Mouse (Mus musculus) stomach, postnatal 0 days (tissue): ENCODE measurements at regions not wholly inside any gene's neighbourhood (a gene's known extent, or its start where the extent isn't known, plus 50 kb on each side); places are given as distances from the start of the nearest gene placed in this dataset.

Experiments
- ATAC-seq: fragments of 200-750 bp; cut with Nextera tagmentation; 2 replicates; pipeline ENCODE4 v1.8.0; 2017; ENCODE audit not compliant: low FRiP score, low TSS enrichment
- DNase-seq: peaks from one replicate; pipeline ENCODE4 v3.0.0-alpha.2; 2016; ENCODE audit warnings: low spot score
- H3K27ac ChIP-seq: fragments of 300-500 bp; sonication (generic); replicated peaks from 2 replicates; pipeline ENCODE4 v1.5.1; 2014; ENCODE audit warnings: mild to moderate bottlenecking, control low read depth
- H3K27me3 ChIP-seq: fragments of 300-500 bp; sonication (generic); 2 replicates; pipeline ENCODE4 v1.6.1; 2014; ENCODE audit warnings: low read length; ENCODE audit not compliant: control insufficient read depth, insufficient read depth
- H3K36me3 ChIP-seq: fragments of 300-500 bp; sonication (generic); 2 replicates; pipeline ENCODE4 v1.6.1; 2014; ENCODE audit warnings: low read length, mixed read lengths; ENCODE audit not compliant: control insufficient read depth, insufficient read depth
- H3K4me1 ChIP-seq: fragments of 300-500 bp; sonication (generic); replicated peaks from 2 replicates; pipeline ENCODE4 v1.6.1; 2014; ENCODE audit warnings: antibody characterized with exemption; ENCODE audit not compliant: control insufficient read depth, insufficient read depth
- H3K4me2 ChIP-seq: fragments of 300-500 bp; sonication (generic); replicated peaks from 2 replicates; pipeline ENCODE4 v1.6.1; 2014; ENCODE audit warnings: low read depth, mild to moderate bottlenecking, control low read depth, moderate library complexity
- H3K4me3 ChIP-seq: fragments of 300-500 bp; sonication (generic); 2 replicates; pipeline ENCODE4 v1.5.1; 2014; ENCODE audit warnings: low read depth, low read length, control low read depth
- H3K9ac ChIP-seq: fragments of 300-500 bp; sonication (generic); 2 replicates; pipeline ENCODE4 v1.6.1; 2014; ENCODE audit warnings: mild to moderate bottlenecking, low read length, control low read depth, mixed read lengths
- H3K9me3 ChIP-seq: fragments of 300-500 bp; sonication (generic); 2 replicates; pipeline ENCODE4 v1.6.1; 2016; ENCODE audit warnings: low read length; ENCODE audit not compliant: control insufficient read depth
- CTCF ChIP-seq: IDR thresholded peaks from 2 replicates; pipeline ENCODE4 v1.5.1; 2016; ENCODE audit warnings: antibody characterized with exemption, low read depth, mild to moderate bottlenecking, moderate library complexity
- EP300 ChIP-seq: optimal IDR thresholded peaks from 2 replicates; pipeline ENCODE3; 2016; ENCODE audit warnings: antibody characterized with exemption
- WGBS: fragments of 180-500 bp; shearing (Covaris S2); extraction: QIAGEN DNeasy Blood & Tissue Kit; methylation state at CpG from one replicate; pipeline ENCODE4 v1.1.7; 2014; 5-methylcytosine and 5-hydroxymethylcytosine counted together

GRCm38 (mm10) chr7:83432843-83433242 lies 151.9 kb upstream of the Tmc3 start:
- Histone ChIP-seq H3K4me1 (no peaks in the 10 kb centered on the region), H3K27me3 (no peaks in the 10 kb centered on the region), H3K36me3 (no peaks in the 10 kb centered on the region), H3K9me3 (no peaks in the 10 kb centered on the region), H3K27ac (no peak overlapping the region), H3K9ac (no peak overlapping the region), H3K4me2 (no peak overlapping the region), H3K4me3 (no peak overlapping the region)
- TF ChIP-seq EP300 (no peak), CTCF (no peak)
- WGBS: 56% methylated on average over 1 of the region's 1 CpGs
- ATAC-seq: no peak
- DNase-seq: no peak

- no peaks in the 10 kb centered on the region for H3K27me3 ChIP-seq
- H3K27ac ChIP-seq: no peak overlapping the region
- 61% methylated on average over 5 of the region's 5 CpGs for WGBS
- H3K4me1 ChIP-seq: no peaks in the 10 kb centered on the region
- TF ChIP-seq EP300: no peak
- TF ChIP-seq CTCF: no peak
- H3K9me3 ChIP-seq: no peaks in the 10 kb centered on the region
- no peak for ATAC-seq
- no peaks in the 10 kb centered on the region for H3K36me3 ChIP-seq
- no peak for DNase-seq
- no peak overlapping the region for H3K4me3 ChIP-seq
- no peak overlapping the region for H3K9ac ChIP-seq
- H3K4me2 ChIP-seq: no peak overlapping the region
Measured at GRCm38 (mm10) chr7:83433959-83434715, 150.6 kb upstream of the Tmc3 start.

GRCm38 (mm10) chr7:83438538-83439393 lies 146.0 kb upstream of the Tmc3 start:
- Histone ChIP-seq H3K9me3 (no peaks in the 10 kb centered on the region), H3K27ac (no peak overlapping the region), H3K4me3 (no peak overlapping the region), H3K4me1 (no peaks in the 10 kb centered on the region), H3K9ac (no peak overlapping the region), H3K4me2 (no peak overlapping the region), H3K36me3 (no peaks in the 10 kb centered on the region), H3K27me3 (no peaks in the 10 kb centered on the region)
- 54% methylated on average over 7 of the region's 7 CpGs for WGBS
- TF ChIP-seq EP300: no peak
- TF ChIP-seq CTCF: peak; percentile 72
- DNase-seq: no peak
- ATAC-seq: no peak

GRCm38 (mm10) chr7:83443596-83444278 lies 141.0 kb upstream of the Tmc3 start:
- Histone ChIP-seq H3K4me1 (no peaks in the 10 kb centered on the region), H3K4me3 (no peak overlapping the region), H3K9ac (no peak overlapping the region), H3K4me2 (no peak overlapping the region), H3K36me3 (no peaks in the 10 kb centered on the region), H3K27me3 (no peaks in the 10 kb centered on the region), H3K27ac (no peak overlapping the region; the same call in 1 of the 2 replicates), H3K9me3 (no peaks in the 10 kb centered on the region)
- 21% methylated on average over 16 of the region's 16 CpGs for WGBS
- no peak for DNase-seq
- no peak for ATAC-seq
- TF ChIP-seq CTCF: no peak

- Histone ChIP-seq H3K27ac (no peak overlapping the region; the same call in 1 of the 2 replicates), H3K9ac (no peak overlapping the region), H3K4me3 (no peak overlapping the region), H3K27me3 (no peaks in the 10 kb centered on the region), H3K4me1 (no peaks in the 10 kb centered on the region), H3K36me3 (no peaks in the 10 kb centered on the region), H3K4me2 (no peak overlapping the region), H3K9me3 (no peaks in the 10 kb centered on the region)
- no peak for DNase-seq
- no peak for TF ChIP-seq EP300
- TF ChIP-seq CTCF: no peak
- ATAC-seq: no peak
- 57% methylated on average over 1 of the region's 1 CpGs for WGBS
Measured at GRCm38 (mm10) chr7:83444279-83444615, 140.5 kb upstream of the Tmc3 start.
